Mouse (Mus musculus) midbrain, embryonic 13.5 days (tissue): ENCODE measurements around the gene Arhgap45. TPM values are rescaled to one million over a fixed set of nuclear protein-coding genes. Genes with fewer than 3 reads are reported as not detected.

Experiments
- ATAC-seq: fragments of 200-750 bp; cut with Nextera tagmentation; 2 replicates; pipeline ENCODE4 v1.8.0; 2017; ENCODE audit warnings: mild to moderate bottlenecking, moderate TSS enrichment, moderate library complexity
- H3K27ac ChIP-seq: fragments of 300-500 bp; sonication (generic); 2 replicates; pipeline ENCODE4 v1.5.1; 2015; ENCODE audit warnings: inconsistent platforms, mild to moderate bottlenecking, moderate library complexity
- H3K27me3 ChIP-seq: fragments of 300-500 bp; sonication (generic); 2 replicates; pipeline ENCODE4 v1.6.1; 2015; ENCODE audit warnings: mild to moderate bottlenecking, inconsistent platforms
- H3K36me3 ChIP-seq: fragments of 300-500 bp; sonication (generic); 2 replicates; pipeline ENCODE4 v1.6.1; 2015; ENCODE audit warnings: mild to moderate bottlenecking, inconsistent platforms
- H3K4me1 ChIP-seq: fragments of 300-500 bp; sonication (generic); replicated peaks from 2 replicates; pipeline ENCODE4 v1.6.1; 2015; ENCODE audit warnings: inconsistent platforms
- H3K4me2 ChIP-seq: fragments of 300-500 bp; sonication (generic); replicated peaks from 2 replicates; pipeline ENCODE4 v1.6.1; 2015; ENCODE audit warnings: moderate library complexity, mild to moderate bottlenecking, inconsistent platforms
- H3K4me3 ChIP-seq: fragments of 300-500 bp; sonication (generic); replicated peaks from 2 replicates; pipeline ENCODE4 v1.5.1; 2015; ENCODE audit warnings: mild to moderate bottlenecking, inconsistent platforms
- H3K9ac ChIP-seq: fragments of 300-500 bp; sonication (generic); replicated peaks from 2 replicates; pipeline ENCODE4 v1.6.1; 2015; ENCODE audit warnings: mild to moderate bottlenecking, inconsistent platforms
- H3K9me3 ChIP-seq: fragments of 300-500 bp; sonication (generic); 2 replicates; pipeline ENCODE4 v1.6.1; 2016; ENCODE audit warnings: mild to moderate bottlenecking, inconsistent platforms
- WGBS: fragments of 180-500 bp; shearing (Covaris S2); methylation state at CpG from one replicate; pipeline ENCODE4 v1.1.7; 2015; 5-methylcytosine and 5-hydroxymethylcytosine counted together
- polyA plus RNA-seq: library from polyadenylated mRNA; unstranded; fragments of >200 nt; fragmentation: Nextera tagmentation; extraction: Ambion mirVana; gene quantifications from 2 replicates; pipeline ENCODE4 v1.2.1, GENCODE M21; 2015

Arhgap45 gene
- polyA plus RNA-seq, 1 experiment from 2014 or later: 1.5 TPM

DNA sequence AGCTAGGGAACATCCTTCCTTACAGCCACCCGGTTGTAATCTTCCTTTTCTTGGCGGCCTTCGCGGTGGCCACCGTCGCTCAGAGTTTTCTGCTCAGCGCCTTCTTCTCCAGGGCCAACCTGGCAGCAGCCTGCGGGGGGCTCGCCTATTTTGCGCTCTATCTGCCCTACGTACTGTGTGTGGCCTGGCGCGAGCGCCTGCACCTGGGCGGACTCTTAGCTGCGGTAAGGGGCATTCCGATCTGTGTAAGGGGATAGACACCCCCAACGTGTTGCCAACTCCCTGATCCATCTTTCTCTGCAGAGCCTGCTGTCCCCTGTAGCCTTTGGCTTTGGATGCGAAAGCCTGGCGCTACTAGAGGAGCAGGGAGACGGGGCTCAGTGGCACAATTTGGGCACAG lies 13.6 kb upstream of the Arhgap45 start:
- Histone ChIP-seq H3K4me1 (peaks cover 9% of the 10 kb centered on the region), H3K27ac (no peak overlapping the region), H3K4me2 (no peak overlapping the region), H3K9me3 (no peaks in the 10 kb centered on the region), H3K36me3 (peaks cover 7% of the 10 kb centered on the region; the same call in 1 of the 2 replicates), H3K9ac (no peak overlapping the region; the same call in 1 of the 2 replicates), H3K27me3 (peaks cover 58% of the 10 kb centered on the region), H3K4me3 (no peak overlapping the region)
- WGBS: 15% methylated on average over 21 of the region's 21 CpGs
- ATAC-seq: no peak

DNA sequence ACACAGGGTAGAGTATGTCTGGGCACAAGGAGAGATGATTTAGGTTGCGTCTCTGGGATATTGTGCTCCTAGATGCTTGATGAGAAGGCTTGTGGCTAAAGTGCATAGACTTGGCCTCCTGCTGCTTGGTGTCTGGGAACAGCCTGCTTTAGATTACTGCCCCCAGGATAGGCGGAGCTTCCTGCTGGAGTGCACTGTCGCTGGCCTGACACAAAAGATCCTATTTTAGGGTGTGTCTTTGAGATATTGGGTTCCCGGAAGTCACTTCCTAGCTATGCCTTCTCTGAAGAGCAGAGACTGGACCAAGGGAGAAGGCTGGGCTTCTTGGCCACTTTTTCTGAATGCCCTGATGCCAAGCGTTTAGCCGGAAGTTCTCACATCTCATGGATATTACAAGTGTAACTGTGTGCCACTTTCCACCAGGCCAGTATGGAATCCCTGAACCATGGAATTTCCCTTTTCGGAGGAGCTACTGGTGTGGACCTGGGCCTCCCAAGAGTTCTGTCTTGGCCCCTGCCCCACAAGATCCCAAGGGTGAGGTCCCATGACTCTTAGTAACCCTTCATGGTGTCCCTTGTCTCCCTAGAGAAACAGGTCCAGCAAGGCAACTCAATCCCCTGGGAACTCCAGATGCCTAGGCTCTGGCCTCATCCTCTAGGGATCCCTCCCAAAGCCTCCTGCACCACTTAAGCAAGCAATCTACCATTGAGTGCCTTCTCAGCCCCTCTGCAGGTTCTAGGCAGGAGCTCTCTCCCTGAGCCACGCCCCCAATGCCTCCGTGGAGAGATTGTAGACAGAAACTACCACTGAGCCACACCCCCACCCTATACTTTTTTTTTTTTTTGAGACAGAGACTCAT lies 12.8 kb upstream of the Arhgap45 start:
- Histone ChIP-seq H3K27me3 (peaks cover 51% of the 10 kb centered on the region), H3K9ac (no peak overlapping the region), H3K36me3 (peaks cover 14% of the 10 kb centered on the region), H3K4me2 (no peak overlapping the region), H3K4me3 (no peak overlapping the region), H3K27ac (no peak overlapping the region), H3K9me3 (no peaks in the 10 kb centered on the region), H3K4me1 (peaks cover under 1% of the 10 kb centered on the region; the same call in 1 of the 2 replicates)
- ATAC-seq: no peak
- 61% methylated on average over 9 of the region's 9 CpGs for WGBS

DNA sequence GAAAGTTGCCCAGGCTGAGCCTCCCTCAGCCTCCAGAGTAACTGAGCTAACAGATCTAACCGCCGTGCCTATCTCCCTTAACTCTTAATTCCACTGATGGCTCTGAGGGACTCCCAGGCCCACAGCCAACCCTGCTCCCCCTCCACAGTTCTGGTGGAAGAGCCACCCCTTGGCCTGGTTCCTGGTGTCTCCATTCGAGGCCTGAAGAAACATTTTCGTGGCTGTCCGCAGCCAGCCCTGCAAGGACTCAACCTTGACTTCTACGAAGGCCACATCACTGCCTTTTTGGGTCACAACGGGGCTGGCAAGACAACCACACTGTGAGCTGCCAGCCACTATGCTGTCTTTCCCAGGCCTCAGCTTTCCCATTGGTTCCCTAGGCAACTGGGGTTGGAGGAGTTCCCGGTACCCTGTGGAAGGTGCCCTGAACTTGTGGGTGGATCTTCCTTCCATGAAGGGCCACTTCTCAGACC lies 12.2 kb upstream of the Arhgap45 start:
- Histone ChIP-seq H3K36me3 (peaks cover 21% of the 10 kb centered on the region), H3K4me3 (no peak overlapping the region), H3K4me2 (no peak overlapping the region), H3K9ac (no peak overlapping the region), H3K27ac (no peak overlapping the region), H3K9me3 (peaks cover 6% of the 10 kb centered on the region; the same call in 1 of the 2 replicates), H3K27me3 (peaks cover 47% of the 10 kb centered on the region), H3K4me1 (no peaks in the 10 kb centered on the region)
- ATAC-seq: no peak
- 93% methylated on average over 8 of the region's 8 CpGs for WGBS

- no peak overlapping the region for H3K4me3 ChIP-seq
- H3K27ac ChIP-seq: no peak overlapping the region
- ATAC-seq: no peak
- H3K9ac ChIP-seq: no peak overlapping the region
- no peak overlapping the region for H3K4me2 ChIP-seq
- peaks cover 42% of the 10 kb centered on the region for H3K36me3 ChIP-seq
- no peaks in the 10 kb centered on the region for H3K4me1 ChIP-seq
- WGBS: 79% methylated on average over 6 of the region's 6 CpGs
- H3K9me3 ChIP-seq: peaks cover 22% of the 10 kb centered on the region
- H3K27me3 ChIP-seq: peaks cover 57% of the 10 kb centered on the region
Observed at GRCm38 (mm10) chr10:80011740-80012139, 4.7 kb upstream of the Arhgap45 start.

- 30% methylated on average over 25 of the region's 25 CpGs for WGBS
- no peak overlapping the region for H3K9ac ChIP-seq
- peaks cover 71% of the 10 kb centered on the region for H3K27me3 ChIP-seq
- H3K36me3 ChIP-seq: peaks cover 34% of the 10 kb centered on the region
- H3K27ac ChIP-seq: no peak overlapping the region
- H3K4me3 ChIP-seq: no peak overlapping the region
- no peak overlapping the region for H3K4me2 ChIP-seq
- H3K9me3 ChIP-seq: peaks cover 22% of the 10 kb centered on the region
- no peak for ATAC-seq
- no peaks in the 10 kb centered on the region for H3K4me1 ChIP-seq
Observed at GRCm38 (mm10) chr10:80013609-80014008, 2.8 kb upstream of the Arhgap45 start.

GRCm38 (mm10) chr10:80014484-80015290 lies 1.8 kb upstream of the Arhgap45 start:
- no peak overlapping the region for H3K4me3 ChIP-seq
- 25% methylated on average over 28 of the region's 28 CpGs for WGBS
- no peak overlapping the region for H3K9ac ChIP-seq
- H3K27ac ChIP-seq: no peak overlapping the region
- peaks cover 82% of the 10 kb centered on the region for H3K27me3 ChIP-seq
- H3K36me3 ChIP-seq: peaks cover 25% of the 10 kb centered on the region
- H3K4me1 ChIP-seq: peaks cover 4% of the 10 kb centered on the region
- no peak for ATAC-seq
- H3K4me2 ChIP-seq: no peak overlapping the region
- H3K9me3 ChIP-seq: peaks cover 16% of the 10 kb centered on the region

DNA sequence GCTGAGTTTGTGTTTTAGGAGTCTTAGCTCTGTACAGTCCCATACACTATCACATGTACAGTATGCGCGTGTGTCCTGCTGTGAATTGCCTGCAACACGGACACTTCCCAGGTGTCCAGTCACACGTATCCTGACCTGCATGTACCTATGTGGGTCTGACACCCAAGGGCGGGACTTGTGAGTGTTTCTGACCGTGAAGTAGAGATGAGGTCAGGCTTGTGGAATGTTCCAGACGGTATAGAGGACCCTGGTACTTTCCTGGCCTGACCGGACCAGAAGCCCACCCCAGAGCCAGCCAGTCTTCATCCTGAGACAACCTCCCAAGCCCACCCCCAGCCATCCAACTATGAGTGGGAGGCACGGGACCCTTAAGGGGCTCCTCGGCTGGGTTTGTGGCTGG lies 870 bp upstream of the Arhgap45 start:
- no peak overlapping the region for H3K4me3 ChIP-seq
- peaks cover 7% of the 10 kb centered on the region for H3K9me3 ChIP-seq
- 82% methylated on average over 10 of the region's 10 CpGs for whole genome bisulfite sequencing
- H3K27me3 ChIP-seq: peaks cover 91% of the 10 kb centered on the region
- H3K36me3 ChIP-seq: peaks cover 16% of the 10 kb centered on the region
- H3K9ac ChIP-seq: no peak overlapping the region
- H3K27ac ChIP-seq: no peak overlapping the region
- H3K4me2 ChIP-seq: no peak overlapping the region
- no peak for ATAC-seq
- H3K4me1 ChIP-seq: peaks cover 8% of the 10 kb centered on the region

- Histone ChIP-seq H3K9me3 (no peaks in the 10 kb centered on the region), H3K4me3 (no peak overlapping the region), H3K4me2 (no peak overlapping the region), H3K27me3 (peaks cover 84% of the 10 kb centered on the region), H3K36me3 (peaks cover 2% of the 10 kb centered on the region), H3K27ac (no peak overlapping the region), H3K9ac (no peak overlapping the region), H3K4me1 (peaks cover 8% of the 10 kb centered on the region)
- ATAC-seq: no peak
- WGBS: 89% methylated on average over 10 of the region's 10 CpGs
Observed at GRCm38 (mm10) chr10:80016931-80017330, 478 bp downstream of the Arhgap45 start.

DNA sequence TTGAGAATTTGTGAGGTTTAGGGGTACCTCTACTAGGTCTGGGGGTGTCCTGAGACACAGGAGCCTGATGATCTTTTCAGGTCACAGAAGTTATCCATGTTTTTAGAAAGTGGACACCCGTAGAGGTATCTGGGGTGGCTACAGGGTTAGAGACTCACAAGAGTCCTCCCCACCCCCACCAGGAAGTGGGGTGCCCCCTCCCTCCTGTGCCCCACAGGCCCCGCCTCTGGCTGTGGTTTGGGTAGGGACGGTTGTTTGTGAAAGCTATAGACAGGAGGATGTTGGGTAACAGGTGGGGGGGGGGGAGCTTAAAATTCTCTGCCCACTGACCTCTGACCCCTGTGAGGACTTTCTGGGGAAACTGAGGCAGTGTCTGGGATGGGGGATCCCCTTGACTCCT lies 908 bp downstream of the Arhgap45 start:
- H3K4me1 ChIP-seq: peaks cover 8% of the 10 kb centered on the region
- H3K27ac ChIP-seq: no peak overlapping the region
- peaks cover 79% of the 10 kb centered on the region for H3K27me3 ChIP-seq
- H3K4me2 ChIP-seq: no peak overlapping the region
- no peak for ATAC-seq
- no peak overlapping the region for H3K9ac ChIP-seq
- no peak overlapping the region for H3K4me3 ChIP-seq
- no peaks in the 10 kb centered on the region for H3K9me3 ChIP-seq
- 70% methylated on average over 3 of the region's 3 CpGs for WGBS
- no peaks in the 10 kb centered on the region for H3K36me3 ChIP-seq

DNA sequence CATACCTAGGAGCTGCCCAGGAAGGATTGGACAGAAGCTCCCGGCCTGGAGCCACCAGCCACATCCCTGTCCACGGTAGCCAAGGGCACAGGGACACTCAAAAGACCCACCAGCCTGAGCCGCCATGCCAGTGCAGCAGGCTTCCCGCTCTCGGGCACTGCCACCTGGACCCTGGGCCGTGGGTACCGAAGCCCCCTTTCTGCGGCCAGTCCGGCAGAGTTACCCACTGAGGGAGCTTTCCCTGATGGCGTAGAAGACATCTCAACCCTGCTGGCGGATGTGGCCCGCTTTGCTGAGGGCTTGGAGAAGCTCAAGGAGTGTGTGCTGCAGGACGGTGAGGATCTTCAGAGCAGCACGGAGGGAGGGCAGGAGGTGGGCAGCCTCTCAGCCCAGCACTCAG lies 1.3 kb downstream of the Arhgap45 start:
- Histone ChIP-seq H3K4me3 (no peak overlapping the region), H3K9ac (no peak overlapping the region), H3K27ac (no peak overlapping the region), H3K4me1 (peaks cover 8% of the 10 kb centered on the region), H3K4me2 (no peak overlapping the region), H3K27me3 (peaks cover 75% of the 10 kb centered on the region), H3K36me3 (no peaks in the 10 kb centered on the region), H3K9me3 (no peaks in the 10 kb centered on the region)
- WGBS: 85% methylated on average over 14 of the region's 14 CpGs
- ATAC-seq: no peak

GRCm38 (mm10) chr10:80018739-80019297 lies 2.4 kb downstream of the Arhgap45 start:
- Histone ChIP-seq H3K4me2 (no peak overlapping the region), H3K4me1 (peaks cover 8% of the 10 kb centered on the region), H3K9ac (no peak overlapping the region), H3K27me3 (peaks cover 65% of the 10 kb centered on the region), H3K4me3 (no peak overlapping the region), H3K27ac (no peak overlapping the region), H3K9me3 (no peaks in the 10 kb centered on the region), H3K36me3 (no peaks in the 10 kb centered on the region)
- ATAC-seq: no peak
- 7% methylated on average over 15 of the region's 15 CpGs for WGBS
